ENCODE assay signal across 8 mouse cellular contexts in the genomic region with DNA sequence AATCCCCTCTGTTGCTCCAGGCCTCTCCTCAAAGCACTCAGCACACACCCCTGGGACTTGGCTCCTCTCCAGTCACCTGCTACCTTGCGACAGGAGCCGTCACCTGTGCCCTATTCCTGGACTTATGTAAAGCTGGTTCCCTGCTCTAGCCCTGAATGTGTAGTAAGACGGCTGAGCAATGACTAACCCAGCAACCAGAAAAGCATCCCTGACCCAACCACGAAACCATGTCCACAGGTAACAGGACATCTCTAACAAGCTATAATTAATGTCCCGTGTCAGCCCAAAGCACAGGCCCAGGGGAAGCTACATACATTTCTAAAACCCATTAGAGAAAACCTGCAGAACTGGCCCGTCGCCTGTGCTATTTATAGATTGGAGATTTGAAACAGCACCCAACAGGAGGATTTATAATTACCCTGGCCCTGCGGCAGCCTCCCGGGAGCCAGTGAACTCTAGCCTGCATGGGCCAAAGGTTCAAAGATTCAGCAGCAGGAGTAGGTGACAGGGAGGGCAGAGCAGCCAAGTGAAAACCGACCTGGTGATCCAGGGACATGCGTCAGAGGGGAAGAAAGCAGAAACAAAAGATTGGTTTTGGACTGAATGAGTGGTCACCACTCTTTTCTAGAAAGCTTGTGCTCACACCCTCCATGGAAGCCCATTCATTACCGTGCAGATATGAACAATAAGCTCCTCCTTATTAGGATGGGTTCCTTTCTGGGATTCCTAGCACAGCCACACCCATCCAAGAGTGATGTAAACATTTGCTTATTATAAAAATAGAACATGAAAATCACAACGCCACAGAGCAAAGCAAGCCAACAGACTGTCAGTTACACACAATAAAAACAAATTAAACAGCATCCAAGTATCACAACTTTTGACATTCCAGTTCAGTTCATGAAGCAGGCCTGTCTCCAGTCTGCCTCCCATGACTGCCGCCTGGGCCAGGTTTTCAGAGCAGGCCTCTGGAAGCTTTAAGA. TPM values are rescaled to one million over a fixed set of nuclear protein-coding genes. Genes with fewer than 3 reads are reported as not detected.
A peak's percentile ranks its signal among the peaks of the same experiment; 100 is the strongest.
DNase-seq lines count a peak whose midpoint lies in the region; ATAC-seq lines count a peak whose summit lies in the region.

No protein-coding gene starts in this region.

- H3K27me3 ChIP-seq in embryonic facial prominence, embryonic 13.5 days: no peaks in the 10 kb centered on the region
- no peaks in the 10 kb centered on the region for H3K27me3 ChIP-seq in limb, embryonic 15.5 days
- H3K27me3 ChIP-seq in neural tube, embryonic 15.5 days (replicated peaks): no peaks in the 10 kb centered on the region

- ATAC-seq in embryonic facial prominence, embryonic 13.5 days (ENCODE audit: insufficient number of reproducible peaks, insufficient read depth, low FRiP score, low TSS enrichment, low read depth): no peak; the same call in 1 of the 2 replicates
- ATAC-seq in limb, embryonic 15.5 days (ENCODE audit: insufficient number of reproducible peaks, low FRiP score, low TSS enrichment, low read depth): no peak
- no peak for ATAC-seq in neural tube, embryonic 15.5 days (ENCODE audit: low FRiP score)
- no peak for ATAC-seq in activated CD4-positive, CD25-positive, alpha-beta regulatory T cell, adult 4 months

- 48% methylated on average over 14 of the region's 14 CpGs for WGBS in embryonic facial prominence, embryonic 13.5 days
- 36% methylated on average over 14 of the region's 14 CpGs for WGBS in limb, embryonic 15.5 days
- 39% methylated on average over 14 of the region's 14 CpGs for WGBS in neural tube, embryonic 15.5 days

- H3K4me3 ChIP-seq in embryonic facial prominence, embryonic 13.5 days: no peak overlapping the region
- no peak overlapping the region for H3K4me3 ChIP-seq in limb, embryonic 15.5 days
- H3K4me3 ChIP-seq in neural tube, embryonic 15.5 days (replicated peaks): no peak overlapping the region

- DNase-seq in adrenal gland, postnatal 10 days: peak; percentile 67
- no peak for DNase-seq in adrenal gland, postnatal 25 days
- peak; percentile 70 for DNase-seq in heart, postnatal 4 days
- DNase-seq in embryo, embryonic 10.5 days (ENCODE audit: low spot score): no peak

- 0 out of 2 replicates have a peak, but pooled peaks cover 3% of the 10 kb centered on the region for H3K36me3 ChIP-seq in embryonic facial prominence, embryonic 13.5 days
- H3K36me3 ChIP-seq in limb, embryonic 15.5 days: no peaks in the 10 kb centered on the region
- H3K36me3 ChIP-seq in neural tube, embryonic 15.5 days: no peaks in the 10 kb centered on the region

- H3K4me2 ChIP-seq in embryonic facial prominence, embryonic 13.5 days: no peak overlapping the region
- no peak overlapping the region for H3K4me2 ChIP-seq in limb, embryonic 15.5 days
- H3K4me2 ChIP-seq in neural tube, embryonic 15.5 days: no peak overlapping the region

- H3K27ac ChIP-seq in embryonic facial prominence, embryonic 13.5 days: peak overlapping the region; percentile 60
- H3K27ac ChIP-seq in limb, embryonic 15.5 days: peak overlapping the region; percentile 61; the same call in 1 of the 2 replicates
- 0 out of 2 replicates have a peak overlapping the region, but pooled peaks have one; percentile 28 for H3K27ac ChIP-seq in neural tube, embryonic 15.5 days (replicated peaks)

- no peak overlapping the region for H3K9ac ChIP-seq in embryonic facial prominence, embryonic 13.5 days
- H3K9ac ChIP-seq in limb, embryonic 15.5 days: no peak overlapping the region
- H3K9ac ChIP-seq in neural tube, embryonic 15.5 days (replicated peaks): no peak overlapping the region

- no peaks in the 10 kb centered on the region for H3K9me3 ChIP-seq in embryonic facial prominence, embryonic 13.5 days
- H3K9me3 ChIP-seq in limb, embryonic 15.5 days: no peaks in the 10 kb centered on the region
- no peaks in the 10 kb centered on the region for H3K9me3 ChIP-seq in neural tube, embryonic 15.5 days (replicated peaks)

- H3K4me1 ChIP-seq in embryonic facial prominence, embryonic 13.5 days: peaks cover 24% of the 10 kb centered on the region
- peaks cover 17% of the 10 kb centered on the region for H3K4me1 ChIP-seq in limb, embryonic 15.5 days
- H3K4me1 ChIP-seq in neural tube, embryonic 15.5 days: peaks cover 24% of the 10 kb centered on the region

RNA-seq across cellular contexts. Expression of a gene that starts 20.5 kb away (rescaled TPM):
- 10 to 100 TPM; 35.4 to 37.8 TPM for total RNA-seq in adrenal gland, postnatal 10 days (2021)
- total RNA-seq in adrenal gland, postnatal 25 days (2021): 44.4 and 46.0 TPM in 2 replicates
- polyA plus RNA-seq in embryonic facial prominence, embryonic 13.5 days (2015; fragmentation: Nextera tagmentation; extraction: Ambion mirVana): 3.6 and 3.7 TPM in 2 replicates
- 10 to 100 TPM; 17.1 to 17.2 TPM for total RNA-seq in heart, postnatal 4 days (2021)
- polyA plus RNA-seq in limb, embryonic 15.5 days (2015; fragmentation: Nextera tagmentation; extraction: Ambion mirVana): 1.7 and 2.7 TPM in 2 replicates
- 2.4 and 2.6 TPM in 2 replicates for polyA plus RNA-seq in neural tube, embryonic 15.5 days (2015; fragmentation: Nextera tagmentation; extraction: Ambion mirVana)
- polyA plus RNA-seq in activated CD4-positive, CD25-positive, alpha-beta regulatory T cell, adult 4 months (2017; shearing (Covaris generic)): under 1 TPM; 0.40 TPM

RNA-seq across cellular contexts. Expression of a gene that starts 35.9 kb away (rescaled TPM):
- total RNA-seq in adrenal gland, postnatal 10 days (2021): 10 to 100 TPM; 64.5 to 68.2 TPM
- 73.6 and 85.9 TPM in 2 replicates for total RNA-seq in adrenal gland, postnatal 25 days (2021)
- polyA plus RNA-seq in embryonic facial prominence, embryonic 13.5 days (2015; fragmentation: Nextera tagmentation; extraction: Ambion mirVana): 174 and 185 TPM in 2 replicates
- 10 to 100 TPM; 50.6 to 50.7 TPM for total RNA-seq in heart, postnatal 4 days (2021)
- polyA plus RNA-seq in limb, embryonic 15.5 days (2015; fragmentation: Nextera tagmentation; extraction: Ambion mirVana): 166 and 178 TPM in 2 replicates
- 38.9 and 57.6 TPM in 2 replicates for polyA plus RNA-seq in neural tube, embryonic 15.5 days (2015; fragmentation: Nextera tagmentation; extraction: Ambion mirVana)
- 10 to 100 TPM; 17.1 to 22.7 TPM for polyA plus RNA-seq in activated CD4-positive, CD25-positive, alpha-beta regulatory T cell, adult 4 months (2017; shearing (Covaris generic))

RNA-seq across cellular contexts. Expression of a gene that starts 53.1 kb away (rescaled TPM):
- total RNA-seq in adrenal gland, postnatal 10 days (2021): not detected
- not detected in 2 replicates for total RNA-seq in adrenal gland, postnatal 25 days (2021)
- not detected in 2 replicates for polyA plus RNA-seq in embryonic facial prominence, embryonic 13.5 days (2015; fragmentation: Nextera tagmentation; extraction: Ambion mirVana)
- total RNA-seq in heart, postnatal 4 days (2021): not detected
- not detected in 2 replicates for polyA plus RNA-seq in limb, embryonic 15.5 days (2015; fragmentation: Nextera tagmentation; extraction: Ambion mirVana)
- polyA plus RNA-seq in neural tube, embryonic 15.5 days (2015; fragmentation: Nextera tagmentation; extraction: Ambion mirVana): not detected in 2 replicates
- polyA plus RNA-seq in activated CD4-positive, CD25-positive, alpha-beta regulatory T cell, adult 4 months (2017; shearing (Covaris generic)): not detected

RNA-seq across cellular contexts. Expression of a gene that starts 53.8 kb away (rescaled TPM):
- not detected for total RNA-seq in adrenal gland, postnatal 10 days (2021)
- not detected in 2 replicates for total RNA-seq in adrenal gland, postnatal 25 days (2021)
- not detected in 2 replicates for polyA plus RNA-seq in embryonic facial prominence, embryonic 13.5 days (2015; fragmentation: Nextera tagmentation; extraction: Ambion mirVana)
- not detected for total RNA-seq in heart, postnatal 4 days (2021)
- polyA plus RNA-seq in limb, embryonic 15.5 days (2015; fragmentation: Nextera tagmentation; extraction: Ambion mirVana): not detected in 2 replicates
- not detected in 2 replicates for polyA plus RNA-seq in neural tube, embryonic 15.5 days (2015; fragmentation: Nextera tagmentation; extraction: Ambion mirVana)
- not detected for polyA plus RNA-seq in activated CD4-positive, CD25-positive, alpha-beta regulatory T cell, adult 4 months (2017; shearing (Covaris generic))

Comparison
In these comparisons a context has a peak if more than half of its experiments do, and no peak if none do; other contexts are left out.
1. DNase-seq: peak in adrenal gland, postnatal 10 days (single experiment) and heart, postnatal 4 days (single experiment); none in adrenal gland, postnatal 25 days (single experiment) and embryo, embryonic 10.5 days (single experiment).
2. Peak in every context shown above with its lines, with median percentiles within 50 percentile points of each other: H3K27ac ChIP-seq.